Mouse (Mus musculus) bone marrow, adult 2 months (tissue): ENCODE data around the gene 4931406P16Rik. TPM values are rescaled to one million over a fixed set of nuclear protein-coding genes. Genes with fewer than 3 reads are reported as not detected.
A peak's percentile ranks its signal among the peaks of the same experiment; 100 is the strongest.

ENCODE experiments used
- H3K27ac ChIP-seq: fragments of 200-500 bp; 2 replicates; pipeline ENCODE4 v1.5.1; 2012; ENCODE audit warnings: low read depth, mild to moderate bottlenecking, control low read depth, inconsistent platforms, low read length; ENCODE audit not compliant: control insufficient read depth, poor library complexity, insufficient read depth
- H3K4me1 ChIP-seq: fragments of 200-500 bp; 2 replicates; pipeline ENCODE4 v1.6.1; 2011; ENCODE audit warnings: low read length; ENCODE audit not compliant: control insufficient read depth, insufficient read depth
- H3K4me3 ChIP-seq: fragments of 200-500 bp; replicated peaks from 2 replicates; pipeline ENCODE3; 2011; ENCODE audit warnings: mild to moderate bottlenecking, low read depth, low read length, control low read depth; ENCODE audit not compliant: control insufficient read depth
- CTCF ChIP-seq: fragments of 200-500 bp; IDR thresholded peaks from 2 replicates; pipeline ENCODE4 v1.5.1; 2011; ENCODE audit warnings: low read length, control low read depth; ENCODE audit not compliant: control insufficient read depth, insufficient read depth
- POLR2A ChIP-seq: fragments of 200-500 bp; IDR thresholded peaks from 2 replicates; pipeline ENCODE4 v1.6.1; 2011; ENCODE audit warnings: low read depth, mild to moderate bottlenecking, control low read depth, low read length, borderline replicate concordance; ENCODE audit not compliant: control insufficient read depth
- WGBS: fragments of 180-500 bp; shearing (Covaris S2); methylation state at CpG from one replicate; pipeline ENCODE4 v1.1.7; 2018; 5-methylcytosine and 5-hydroxymethylcytosine counted together
- polyA plus RNA-seq: library from polyadenylated mRNA; stranded (reverse); fragments of >200 nt; gene quantifications from 2 replicates; pipeline ENCODE4 v1.2.4, GENCODE M21; 2011; ENCODE audit warnings: low replicate concordance; ENCODE audit not compliant: missing spikeins, insufficient read depth, insufficient read length

Gene 4931406P16Rik
- polyA plus RNA-seq, 1 experiment, result 13.3 TPM

DNA sequence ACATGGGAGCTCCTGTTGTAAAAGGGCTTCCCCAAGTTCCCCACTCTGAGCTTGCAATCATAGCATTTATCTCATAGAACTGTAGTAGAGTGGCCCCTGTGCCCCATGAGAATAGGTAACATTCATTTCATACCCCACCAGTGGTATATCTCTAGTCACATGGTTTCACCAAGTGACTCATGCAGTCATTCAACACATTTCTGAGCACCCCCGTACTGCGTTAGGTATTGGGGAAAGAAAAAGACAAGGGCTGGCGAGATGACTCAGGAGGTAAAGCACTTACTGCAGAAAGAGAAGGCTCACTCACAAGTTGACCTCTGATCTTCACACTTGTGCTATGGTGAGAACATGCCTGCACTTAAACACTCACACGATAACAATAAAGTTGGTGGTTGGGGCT lies 8.6 kb upstream of the 4931406P16Rik start:
- TF ChIP-seq CTCF (no peak), POLR2A (no peak)
- H3K4me1 ChIP-seq, result no peaks in the 10 kb centered on the region; the same call in 1 of the 2 replicates
- no peak overlapping the region for H3K4me3 ChIP-seq
- WGBS, result 80% methylated on average over 4 of the region's 4 CpGs
- H3K27ac ChIP-seq, result no peak overlapping the region

DNA sequence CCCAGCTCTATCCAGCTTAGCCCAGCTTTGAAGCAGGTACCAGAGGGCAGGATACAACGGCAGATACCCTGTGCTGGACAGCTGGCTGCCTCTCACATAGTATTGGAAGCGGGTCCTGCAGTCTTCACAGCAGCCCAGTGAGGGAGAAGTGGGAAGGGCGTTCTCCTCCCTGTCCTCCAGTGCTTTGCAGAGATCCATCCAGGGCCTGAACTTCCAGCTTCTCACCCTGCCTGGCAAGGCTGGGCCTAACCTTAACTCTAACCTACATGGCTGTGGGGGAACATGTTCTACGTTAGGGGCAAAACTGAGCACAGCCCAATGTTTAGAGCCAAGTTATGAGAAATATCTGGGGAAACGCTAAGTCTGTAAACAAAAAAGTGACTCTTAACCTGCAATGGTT lies 7.8 kb upstream of the 4931406P16Rik start:
- H3K27ac ChIP-seq, result no peak overlapping the region
- TF ChIP-seq POLR2A, result no peak
- no peak for TF ChIP-seq CTCF
- H3K4me1 ChIP-seq, result no peaks in the 10 kb centered on the region; the same call in 1 of the 2 replicates
- 84% methylated on average over 5 of the region's 5 CpGs for WGBS
- no peak overlapping the region for H3K4me3 ChIP-seq

DNA sequence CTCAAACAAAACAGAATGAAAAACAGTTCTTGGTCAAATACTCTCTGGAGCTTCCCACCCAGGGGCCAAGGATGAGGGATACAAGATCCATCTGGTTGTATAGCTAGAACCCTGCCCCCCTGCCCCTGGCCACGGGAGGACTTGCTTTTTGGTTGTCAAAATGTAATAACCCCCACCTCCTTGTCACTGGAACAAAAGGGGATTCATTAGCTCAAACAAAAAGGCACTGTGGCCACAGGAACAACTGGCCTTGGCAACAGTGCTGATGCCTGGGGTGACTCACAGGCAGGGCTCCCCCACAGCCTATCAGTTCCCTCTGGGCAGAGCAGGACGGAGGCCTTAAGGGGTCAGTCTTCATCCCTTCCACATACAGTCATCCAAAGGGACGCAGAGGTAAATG lies 6.6 kb upstream of the 4931406P16Rik start:
- Histone ChIP-seq H3K4me3 (no peak overlapping the region), H3K4me1 (no peaks in the 10 kb centered on the region; the same call in 1 of the 2 replicates), H3K27ac (no peak overlapping the region)
- WGBS, result 69% methylated on average over 3 of the region's 3 CpGs
- no peak for TF ChIP-seq CTCF
- no peak for TF ChIP-seq POLR2A

DNA sequence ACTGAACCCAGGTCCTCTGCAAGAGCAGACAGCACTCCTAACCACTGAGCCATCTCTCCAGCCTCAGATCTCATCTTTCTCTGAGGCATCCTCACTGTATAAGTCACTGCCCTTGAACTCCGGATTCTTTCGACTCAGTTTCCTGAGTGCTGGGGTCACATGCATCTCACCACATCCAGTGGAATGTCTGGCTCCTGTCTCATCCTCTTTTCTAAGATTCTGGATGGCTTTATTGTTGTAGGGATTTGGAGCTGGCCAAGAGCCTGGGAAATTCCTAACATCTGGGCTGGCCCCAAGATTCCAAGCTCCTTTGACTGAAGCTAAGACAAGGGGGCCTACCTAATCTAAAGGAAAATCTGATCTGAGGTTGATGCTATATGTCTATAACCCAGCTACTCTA lies 5.8 kb upstream of the 4931406P16Rik start:
- no peaks in the 10 kb centered on the region; the same call in 1 of the 2 replicates for H3K4me1 ChIP-seq
- no peak overlapping the region for H3K27ac ChIP-seq
- 85% methylated on average over 2 of the region's 2 CpGs for WGBS
- no peak overlapping the region for H3K4me3 ChIP-seq
- no peak for TF ChIP-seq CTCF
- no peak for TF ChIP-seq POLR2A

DNA sequence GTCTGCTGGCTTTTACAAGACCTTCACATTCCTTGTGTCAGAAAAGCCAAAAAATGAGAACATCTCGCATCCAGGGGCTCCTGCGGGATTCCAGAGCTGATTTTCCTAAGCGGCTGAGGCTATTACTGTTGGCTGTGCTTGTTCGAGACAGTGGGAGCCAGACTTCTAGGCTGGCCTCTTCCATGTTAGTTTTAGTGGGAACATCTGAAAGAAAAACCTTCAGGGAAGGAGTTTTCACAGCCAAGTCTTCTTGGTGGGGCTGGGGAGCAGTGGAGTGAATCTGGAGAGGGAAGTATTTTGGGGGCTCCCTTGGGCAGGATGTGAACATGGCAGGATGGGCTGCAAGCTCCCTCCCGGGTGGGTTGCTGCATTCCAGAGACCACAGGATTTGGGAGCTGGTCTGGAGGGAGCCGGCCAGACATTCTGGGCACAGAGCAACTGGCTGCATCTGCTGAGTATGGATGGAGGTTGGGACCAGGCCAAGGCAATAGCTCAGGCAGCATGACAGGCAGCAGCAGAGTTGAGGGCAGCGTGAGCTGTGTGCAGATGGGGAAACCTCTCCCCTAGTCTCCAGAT lies 4.6 kb upstream of the 4931406P16Rik start:
- H3K4me1 ChIP-seq, result no peaks in the 10 kb centered on the region; the same call in 1 of the 2 replicates
- no peak overlapping the region for H3K4me3 ChIP-seq
- TF ChIP-seq POLR2A (no peak), CTCF (no peak)
- 65% methylated on average over 7 of the region's 7 CpGs for WGBS
- H3K27ac ChIP-seq, result no peak overlapping the region

DNA sequence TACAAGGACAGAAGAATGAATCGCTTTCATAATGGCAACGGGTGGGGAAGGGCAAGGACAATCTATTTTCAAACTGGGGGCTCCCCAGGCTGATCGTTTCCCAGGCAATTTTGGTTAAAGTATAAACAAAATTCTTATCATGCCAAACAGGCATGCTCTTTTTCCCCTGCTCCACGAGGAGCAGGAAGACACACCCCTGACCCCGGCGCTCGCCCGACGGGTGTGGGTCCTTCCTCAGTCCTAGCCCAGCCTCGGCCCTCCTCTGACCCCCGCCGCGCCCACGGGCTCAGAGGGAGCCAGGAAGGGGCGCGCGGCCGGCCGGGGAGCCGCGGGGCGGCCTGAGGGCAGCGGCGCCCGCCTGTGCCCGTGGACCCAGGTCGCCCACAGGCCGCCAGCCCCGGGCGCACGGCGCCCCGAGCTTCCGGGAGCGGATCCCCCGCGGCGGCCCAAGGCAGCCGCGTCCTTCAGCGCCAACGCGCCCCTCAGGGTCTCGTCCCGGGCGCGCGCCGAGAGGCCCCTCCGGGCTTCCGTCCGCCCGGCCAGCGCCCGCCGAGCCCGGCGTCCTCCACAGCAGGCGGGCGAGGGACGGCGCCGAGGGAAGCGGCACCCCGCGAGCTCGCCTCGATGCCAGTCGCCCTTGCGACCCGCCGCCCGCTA lies 437 bp downstream of the 4931406P16Rik start:
- no peak for TF ChIP-seq POLR2A
- under 1% methylated on average over 70 of the region's 73 CpGs for WGBS
- Histone ChIP-seq H3K4me3 (peak overlapping the region; percentile 95), H3K27ac (peak overlapping the region; percentile 83; the same call in 1 of the 2 replicates), H3K4me1 (no peaks in the 10 kb centered on the region)

DNA sequence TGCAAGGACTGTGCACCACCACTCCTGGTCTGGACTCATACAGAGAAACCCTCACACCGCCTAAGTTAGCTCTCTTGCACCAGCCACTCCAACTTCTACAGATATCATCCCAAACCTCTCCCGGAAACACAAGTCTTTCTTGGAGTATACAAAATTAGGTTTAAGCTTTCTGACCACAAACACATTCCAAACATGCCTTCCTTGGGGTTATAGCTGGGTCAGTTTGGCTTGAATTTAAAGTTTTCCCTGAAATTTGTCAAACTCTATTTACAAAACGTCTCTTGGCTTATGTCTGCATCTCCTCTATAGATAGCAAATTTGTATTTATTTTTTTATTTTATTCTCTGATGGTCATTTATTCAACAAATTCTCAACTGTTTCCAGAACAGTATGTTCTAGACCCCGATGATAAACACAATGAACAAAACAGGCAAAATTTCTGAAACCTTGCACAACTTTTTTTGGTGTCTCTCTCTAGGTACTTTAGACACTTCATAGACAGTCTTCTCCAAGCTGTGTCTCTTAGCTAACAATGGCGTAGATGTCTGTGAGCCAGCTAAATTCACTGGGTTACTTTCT lies 4.1 kb downstream of the 4931406P16Rik start:
- TF ChIP-seq CTCF, result no peak
- no peak for TF ChIP-seq POLR2A
- WGBS, result 86% methylated on average over 5 of the region's 5 CpGs
- H3K4me1 ChIP-seq, result no peaks in the 10 kb centered on the region

DNA sequence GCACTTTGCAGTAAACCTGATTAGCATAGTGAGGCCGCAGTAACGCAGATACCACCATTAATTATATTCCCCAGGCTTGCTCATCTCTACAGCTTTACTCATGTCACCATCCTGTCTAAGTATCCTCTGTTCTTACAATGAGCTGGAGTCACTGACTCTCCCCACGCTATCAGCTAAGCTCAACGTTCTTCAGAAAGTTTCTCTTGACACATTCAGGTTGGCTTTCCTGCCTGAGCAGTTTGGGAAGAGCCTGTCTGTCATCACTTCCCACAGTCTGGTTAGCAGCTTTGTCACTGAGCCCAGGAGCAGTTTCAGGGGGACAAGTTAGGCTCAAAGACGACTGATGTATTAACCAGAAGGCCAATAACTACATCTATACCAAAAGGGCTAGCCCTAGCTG lies 4.8 kb downstream of the 4931406P16Rik start:
- Histone ChIP-seq H3K4me1 (no peaks in the 10 kb centered on the region), H3K27ac (no peak overlapping the region), H3K4me3 (no peak overlapping the region)
- 82% methylated on average over 5 of the region's 5 CpGs for WGBS
- TF ChIP-seq CTCF (no peak), POLR2A (no peak)

More for the DNA sequence above, 4.1 kb downstream of the 4931406P16Rik start:
- Histone ChIP-seq H3K27ac (no peak overlapping the region), H3K4me3 (no peak overlapping the region)
